Mouse (Mus musculus): Measurements from ENCODE around the gene Olfr450. TPM values are rescaled to one million over a fixed set of nuclear protein-coding genes. Genes with fewer than 3 reads are reported as not detected.

Gene Olfr450
- not detected for polyA plus RNA-seq (2012; fragmentation: generic; extraction: Trizol)

GRCm38 (mm10) chr6:42811639-42812038, at the start of gene Olfr450:
TSS of gene Olfr450 (plus strand) at chr6:42811939.

DNA sequence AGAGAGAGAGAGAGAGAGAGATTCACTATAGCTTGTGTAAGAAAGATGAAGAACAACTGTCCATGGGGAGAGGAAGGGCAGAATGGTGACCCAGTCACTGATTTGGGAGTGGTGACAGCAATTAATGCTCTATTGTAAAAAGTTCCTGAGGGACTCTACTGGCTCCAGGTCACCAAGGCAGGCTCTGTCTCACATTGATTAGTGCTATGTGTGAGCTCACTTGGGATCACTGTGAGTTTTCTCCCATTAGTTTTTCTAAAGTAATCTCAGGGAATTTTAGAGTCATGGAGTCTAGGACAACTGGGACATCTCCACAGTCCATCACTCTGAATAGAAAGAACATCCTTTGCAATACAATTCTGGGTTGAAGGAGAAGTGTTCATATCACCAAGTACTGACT, 26.9 kb upstream of the Olfr450 start, which contains the start of gene Olfr452:
Gene Olfr452, plus strand, starts transcription at position 301 of the 400 bp plus-strand sequence.

DNA sequence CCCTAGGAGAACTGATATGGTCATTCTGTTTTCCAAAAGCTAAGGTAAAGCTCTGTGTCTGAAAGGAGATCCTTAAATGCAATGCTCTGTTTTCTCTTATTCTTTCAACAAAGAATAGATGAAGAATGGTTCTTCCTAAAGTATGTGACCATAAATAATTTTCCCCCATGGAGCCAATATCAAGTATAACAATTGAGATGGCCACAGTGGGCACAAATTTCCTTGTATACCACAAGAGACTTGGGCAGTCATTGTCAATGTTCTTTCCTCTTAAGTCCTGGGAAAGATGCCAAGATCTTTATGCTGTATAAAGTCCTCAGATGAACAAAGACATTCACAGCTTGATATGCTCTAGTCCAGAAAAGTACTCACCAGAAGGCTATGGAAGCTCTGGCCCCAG, 22.3 kb downstream of the Olfr450 start, which contains the start of gene Olfr449:
Gene Olfr449, plus strand, starts transcription at position 301 of the 400 bp plus-strand sequence.

Other genes with a start within 250 kb of the Olfr450 start
- under 1 TPM in 1 of 2 experiments, not detected in 1; 0.04 TPM for gene Tcaf3, start 214.2 kb upstream of the Olfr450 start, polyA plus RNA-seq (2012; fragmentation: generic; extraction: Trizol)
- gene Tcaf2, start 166.7 kb upstream of the Olfr450 start, polyA plus RNA-seq (2012; fragmentation: generic; extraction: Trizol), result 1 to 10 TPM in 1 of 2 experiments, under 1 TPM in 1; 0.14 to 1.3 TPM
- 10 to 100 TPM in 1 of 2 experiments, 1 to 10 TPM in 1; 3.7 to 22.2 TPM for gene Tcaf1, start 101.9 kb upstream of the Olfr450 start, polyA plus RNA-seq (2012; fragmentation: generic; extraction: Trizol)
- not detected for gene Olfr453, start 72.6 kb upstream of the Olfr450 start, polyA plus RNA-seq (2012; fragmentation: generic; extraction: Trizol)
- gene Olfr38, start 55.5 kb upstream of the Olfr450 start, polyA plus RNA-seq (2012; fragmentation: generic; extraction: Trizol), result not detected
- gene Olfr452, start 26.8 kb upstream of the Olfr450 start, polyA plus RNA-seq (2012; fragmentation: generic; extraction: Trizol), result not detected
- gene Olfr449, start 22.4 kb downstream of the Olfr450 start, polyA plus RNA-seq (2012; fragmentation: generic; extraction: Trizol), result not detected
- not detected for gene Olfr448, start 78.5 kb downstream of the Olfr450 start, polyA plus RNA-seq (2012; fragmentation: generic; extraction: Trizol)
- not detected for gene Olfr447, start 96.9 kb downstream of the Olfr450 start, polyA plus RNA-seq (2012; fragmentation: generic; extraction: Trizol)
- gene Olfr446, start 109.4 kb downstream of the Olfr450 start, polyA plus RNA-seq (2012; fragmentation: generic; extraction: Trizol), result not detected
- gene Olfr444, start 137.1 kb downstream of the Olfr450 start, polyA plus RNA-seq (2012; fragmentation: generic; extraction: Trizol), result not detected